In the genomic region with DNA sequence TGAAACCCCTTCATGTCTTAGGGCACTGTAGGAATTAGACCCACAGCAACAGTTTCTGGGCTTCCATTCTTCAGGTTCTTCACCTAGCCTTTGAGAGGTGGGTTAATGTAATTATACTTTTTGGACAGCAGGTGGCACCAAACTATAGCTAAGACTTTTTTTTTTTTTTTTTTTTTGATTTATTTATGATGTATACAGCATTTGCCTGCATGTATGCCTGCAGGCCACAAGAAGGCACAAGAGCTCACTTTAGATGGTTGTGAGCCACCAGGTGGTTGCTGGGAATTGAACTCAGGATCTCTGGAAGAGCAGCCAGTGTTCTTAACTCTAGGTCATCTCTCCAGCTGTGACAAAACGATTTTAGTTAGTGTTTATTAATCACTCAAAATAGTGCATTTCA, we compare ENCODE assay signal across 12 mouse cellular contexts. TPM values are rescaled to one million over a fixed set of nuclear protein-coding genes. Genes with fewer than 3 reads are reported as not detected.
DNase-seq lines count a peak whose midpoint lies in the region; ATAC-seq and TF ChIP-seq lines count a peak whose summit lies in the region.
"Had no signal": no experiment of that assay in that cellular context is flagged by ENCODE, and none has a peak within 500 bp of the region (broad histone marks: within the 10 kb centered on the region; RNA-seq: fewer than 3 reads in every experiment).

No protein-coding gene starts in this region.

- no peaks in the 10 kb centered on the region for H3K36me3 ChIP-seq in heart, embryonic 10.5 days
- no peaks in the 10 kb centered on the region for H3K36me3 ChIP-seq in stomach, postnatal 0 days (ENCODE audit: control insufficient read depth, insufficient read depth, low read length)
- H3K36me3 ChIP-seq: liver, embryonic 13.5 days had no signal

- TF ChIP-seq EP300 in stomach, postnatal 0 days (optimal IDR thresholded peaks at IDR 0.05): no peak

- WGBS in heart, embryonic 10.5 days: 76% methylated on average over 1 of the region's 1 CpGs
- WGBS in stomach, postnatal 0 days: 55% methylated on average over 1 of the region's 1 CpGs

- H3K27me3 ChIP-seq in heart, embryonic 10.5 days (ENCODE audit: insufficient read depth, poor library complexity, severe bottlenecking): no peaks in the 10 kb centered on the region
- H3K27me3 ChIP-seq in stomach, postnatal 0 days (ENCODE audit: control insufficient read depth, insufficient read depth, low read length): no peaks in the 10 kb centered on the region
- H3K27me3 ChIP-seq: liver, embryonic 13.5 days had no signal

- H3K9ac ChIP-seq in stomach, postnatal 0 days (ENCODE audit: low read length): no peak overlapping the region
- H3K9ac ChIP-seq: liver, embryonic 13.5 days had no signal

- TF ChIP-seq CTCF in stomach, postnatal 0 days (IDR thresholded peaks at IDR 0.05; ENCODE audit: low read depth): peak; percentile 74

- no peak overlapping the region for H3K4me3 ChIP-seq in heart, embryonic 10.5 days
- no peak overlapping the region for H3K4me3 ChIP-seq in stomach, postnatal 0 days (ENCODE audit: low read depth, low read length)
- H3K4me3 ChIP-seq: liver, embryonic 13.5 days had no signal

- no peak for ATAC-seq in stomach, postnatal 0 days (ENCODE audit: low FRiP score, low TSS enrichment)

- peak; percentile 6 for DNase-seq in heart, postnatal 4 days
- DNase-seq in heart, embryonic 10.5 days (ENCODE audit: low spot score): no peak
- DNase-seq in thymus, postnatal 0 days (ENCODE audit: low spot score): peak; percentile 71
- DNase-seq in thymus, adult 18-20 months: no peak
- peak; percentile 15 for DNase-seq in embryo, embryonic 9.5 days (ENCODE audit: extremely low spot score)
- DNase-seq in stomach, postnatal 0 days (ENCODE audit: low spot score): no peak
- no peak for DNase-seq in spleen, adult 12 weeks (ENCODE audit: low spot score)
- no peak for DNase-seq in right cerebral cortex, postnatal 4 days
- DNase-seq: adrenal gland, postnatal 14 days; liver, embryonic 13.5 days; spleen, adult 18-20 months had no signal

- no peak overlapping the region for H3K27ac ChIP-seq in heart, embryonic 10.5 days
- no peak overlapping the region for H3K27ac ChIP-seq in stomach, postnatal 0 days (replicated peaks)
- H3K27ac ChIP-seq: liver, embryonic 13.5 days had no signal

- H3K9me3 ChIP-seq in heart, embryonic 10.5 days: no peaks in the 10 kb centered on the region
- no peaks in the 10 kb centered on the region for H3K9me3 ChIP-seq in stomach, postnatal 0 days (ENCODE audit: control insufficient read depth, low read length)
- H3K9me3 ChIP-seq: liver, embryonic 13.5 days had no signal

- H3K4me2 ChIP-seq in stomach, postnatal 0 days (replicated peaks; ENCODE audit: low read depth): no peak overlapping the region
- H3K4me2 ChIP-seq: liver, embryonic 13.5 days had no signal

- H3K4me1 ChIP-seq in heart, embryonic 10.5 days: no peaks in the 10 kb centered on the region
- no peaks in the 10 kb centered on the region for H3K4me1 ChIP-seq in stomach, postnatal 0 days (replicated peaks; ENCODE audit: control insufficient read depth, insufficient read depth)
- H3K4me1 ChIP-seq: liver, embryonic 13.5 days had no signal

RNA-seq across cellular contexts. Expression of a gene that starts 11.9 kb away (rescaled TPM):
- under 1 TPM; 0.14 to 0.31 TPM for total RNA-seq in heart, postnatal 4 days (2021)
- polyA plus RNA-seq in heart, embryonic 10.5 days (2016; fragmentation: Nextera tagmentation; extraction: Ambion mirVana): not detected in 2 replicates
- polyA plus RNA-seq in thymus, postnatal 0 days (2015; fragmentation: Nextera tagmentation; extraction: Ambion mirVana): 0.35 and 0.39 TPM in 2 replicates
- polyA plus RNA-seq in stomach, postnatal 0 days (2015; fragmentation: Nextera tagmentation; extraction: Ambion mirVana): 0.12 TPM in 2 replicates
- total RNA-seq: adrenal gland, postnatal 14 days; heart, adult 18-20 months had no signal
- polyA plus RNA-seq: liver, embryonic 13.5 days had no signal

RNA-seq across cellular contexts. Expression of a gene that starts 25.8 kb away (rescaled TPM):
- not detected for total RNA-seq in heart, postnatal 4 days (2021)
- polyA plus RNA-seq in heart, embryonic 10.5 days (2016; fragmentation: Nextera tagmentation; extraction: Ambion mirVana): not detected in 2 replicates
- polyA plus RNA-seq in thymus, postnatal 0 days (2015; fragmentation: Nextera tagmentation; extraction: Ambion mirVana): 0.72 and 0.75 TPM in 2 replicates
- not detected in 2 replicates for polyA plus RNA-seq in stomach, postnatal 0 days (2015; fragmentation: Nextera tagmentation; extraction: Ambion mirVana)
- total RNA-seq: adrenal gland, postnatal 14 days; heart, adult 18-20 months had no signal
- polyA plus RNA-seq: liver, embryonic 13.5 days had no signal

RNA-seq across cellular contexts. Expression of a gene that starts 26.9 kb away (rescaled TPM):
- not detected for total RNA-seq in heart, postnatal 4 days (2021)
- polyA plus RNA-seq in heart, embryonic 10.5 days (2016; fragmentation: Nextera tagmentation; extraction: Ambion mirVana): not detected in 2 replicates
- polyA plus RNA-seq in thymus, postnatal 0 days (2015; fragmentation: Nextera tagmentation; extraction: Ambion mirVana): not detected in 2 replicates
- polyA plus RNA-seq in stomach, postnatal 0 days (2015; fragmentation: Nextera tagmentation; extraction: Ambion mirVana): not detected in 2 replicates
- total RNA-seq: adrenal gland, postnatal 14 days; heart, adult 18-20 months had no signal
- polyA plus RNA-seq: liver, embryonic 13.5 days had no signal

RNA-seq across cellular contexts. Expression of a gene that starts 40.0 kb away (rescaled TPM):
- not detected for total RNA-seq in heart, postnatal 4 days (2021)
- polyA plus RNA-seq in heart, embryonic 10.5 days (2016; fragmentation: Nextera tagmentation; extraction: Ambion mirVana): not detected in 2 replicates
- 0.09 and 0.23 TPM in 2 replicates for polyA plus RNA-seq in thymus, postnatal 0 days (2015; fragmentation: Nextera tagmentation; extraction: Ambion mirVana)
- not detected in 2 replicates for polyA plus RNA-seq in stomach, postnatal 0 days (2015; fragmentation: Nextera tagmentation; extraction: Ambion mirVana)
- total RNA-seq: adrenal gland, postnatal 14 days; heart, adult 18-20 months had no signal
- polyA plus RNA-seq: liver, embryonic 13.5 days had no signal

Comparison
In these comparisons a context has a peak if more than half of its experiments do, and no peak if none do; other contexts are left out.
1. DNase-seq: peak in heart, postnatal 4 days (single experiment), thymus, postnatal 0 days (single experiment) and embryo, embryonic 9.5 days (single experiment); none in heart, embryonic 10.5 days (single experiment), thymus, adult 18-20 months (0 of 2), stomach, postnatal 0 days (single experiment), spleen, adult 12 weeks (single experiment) and right cerebral cortex, postnatal 4 days (single experiment).